Comparison of ENCODE assay signal across 8 mouse cellular contexts in the genomic region with DNA sequence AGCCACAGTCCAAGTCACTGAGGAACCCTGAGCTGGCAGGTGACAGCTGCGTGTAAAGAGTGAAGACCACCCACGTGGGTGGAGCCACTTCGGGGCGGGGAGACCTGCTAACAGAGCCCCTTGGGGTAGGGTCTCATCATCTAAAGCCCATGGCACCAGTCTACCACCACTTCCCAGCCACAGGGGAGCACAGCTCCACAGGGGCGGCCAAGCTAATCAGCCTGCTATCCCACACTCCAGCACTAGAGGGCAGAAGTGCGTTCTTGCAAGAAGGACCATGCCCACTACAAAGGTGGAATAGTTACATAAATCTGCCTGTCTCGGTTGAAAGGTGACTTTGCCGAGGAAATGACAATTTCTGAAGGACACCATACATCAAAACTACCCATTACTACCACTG. TPM values are rescaled to one million over a fixed set of nuclear protein-coding genes. Genes with fewer than 3 reads are reported as not detected.
A peak's percentile ranks its signal among the peaks of the same experiment; 100 is the strongest.
DNase-seq lines count a peak whose midpoint lies in the region; ATAC-seq and TF ChIP-seq lines count a peak whose summit lies in the region.

No protein-coding gene starts in this region.

- no peak for ATAC-seq in kidney, embryonic 15.5 days (replicated peaks; ENCODE audit: low FRiP score)

- TF ChIP-seq CTCF in testis, adult 2 months (IDR thresholded peaks at IDR 0.05; ENCODE audit: control insufficient read depth, insufficient read depth, insufficient replicate concordance, low read depth, low read length), result peak; percentile 78; the same call in 1 of the 2 replicates

- H3K9me3 ChIP-seq in kidney, embryonic 15.5 days (replicated peaks), result no peaks in the 10 kb centered on the region

- H3K4me2 ChIP-seq in kidney, embryonic 15.5 days, result no peak overlapping the region

- WGBS in kidney, embryonic 15.5 days, result 64% methylated on average over 8 of the region's 8 CpGs

- no peak overlapping the region for H3K27ac ChIP-seq in kidney, embryonic 15.5 days
- no peak overlapping the region for H3K27ac ChIP-seq in testis, adult 2 months (ENCODE audit: control insufficient read depth, insufficient read depth, low read depth, low read length)

- H3K27me3 ChIP-seq in kidney, embryonic 15.5 days, result no peaks in the 10 kb centered on the region
- H3K27me3 ChIP-seq in testis, adult 2 months (ENCODE audit: control insufficient read depth, insufficient read depth, low read length), result no peaks in the 10 kb centered on the region

- no peak for TF ChIP-seq POLR2A in testis, adult 2 months (IDR thresholded peaks at IDR 0.05; ENCODE audit: control insufficient read depth, low read depth, low read length)

- peak; percentile 80 for DNase-seq in kidney, adult 11 months
- DNase-seq in adrenal gland, adult 18-20 months (ENCODE audit: low spot score in 2 of 2), result peak; percentile 70 to 76
- DNase-seq in embryo, embryonic 10.5 days (ENCODE audit: low spot score), result peak; percentile 85
- peak; percentile 79 to 88 for DNase-seq in heart, postnatal 36 days
- DNase-seq in left cerebral cortex, postnatal 10 days (ENCODE audit: extremely low spot score in 1 of 2, low spot score in 2 of 2), result peak; percentile 56 to 83
- DNase-seq in naive thymus-derived CD4-positive, alpha-beta T cell, adult 2 months (ENCODE audit: low read depth), result peak; percentile 90

- H3K9ac ChIP-seq in kidney, embryonic 15.5 days, result no peak overlapping the region

- peaks cover 23% of the 10 kb centered on the region for H3K4me1 ChIP-seq in kidney, embryonic 15.5 days
- H3K4me1 ChIP-seq in testis, adult 2 months (ENCODE audit: control insufficient read depth, insufficient read depth, low read length), result peaks cover 8% of the 10 kb centered on the region

- H3K36me3 ChIP-seq in kidney, embryonic 15.5 days, result peaks cover 75% of the 10 kb centered on the region
- H3K36me3 ChIP-seq in testis, adult 2 months (ENCODE audit: control insufficient read depth, insufficient read depth, low read length), result no peaks in the 10 kb centered on the region; the same call in none of the 2 replicates

- H3K4me3 ChIP-seq in kidney, embryonic 15.5 days (replicated peaks), result no peak overlapping the region
- H3K4me3 ChIP-seq in testis, adult 2 months (ENCODE audit: control insufficient read depth, low read depth, low read length), result no peak overlapping the region

- intact Hi-C loops in heart, postnatal 36 days (cut with DNase I), result no loop called here
- intact Hi-C loops in left cerebral cortex, postnatal 10 days (cut with DNase I), result no loop called here

RNA-seq across cellular contexts. Expression of gene E130309D02Rik, which starts 3.3 kb away (rescaled TPM):
- polyA plus RNA-seq in kidney, embryonic 15.5 days (2015; fragmentation: Nextera tagmentation; extraction: Ambion mirVana), result 39.9 and 43.6 TPM in 2 replicates
- total RNA-seq in adrenal gland, adult 18-20 months (2021), result 10 to 100 TPM; 22.9 to 34.2 TPM
- 10 to 100 TPM; 15.4 to 15.8 TPM for total RNA-seq in heart, postnatal 36 days (2021)
- total RNA-seq in left cerebral cortex, postnatal 10 days (2021), result 10 to 100 TPM; 20.0 to 22.1 TPM
- polyA plus RNA-seq in testis, adult 2 months (2012; rRNA removed), result 19.6 and 21.2 TPM in 2 replicates

RNA-seq across cellular contexts. Expression of gene Zdhhc4, which starts 17.2 kb away (rescaled TPM):
- 74.3 and 76.4 TPM in 2 replicates for polyA plus RNA-seq in kidney, embryonic 15.5 days (2015; fragmentation: Nextera tagmentation; extraction: Ambion mirVana)
- 10 to 100 TPM; 60.7 to 68.5 TPM for total RNA-seq in adrenal gland, adult 18-20 months (2021)
- total RNA-seq in heart, postnatal 36 days (2021), result 10 to 100 TPM; 24.0 to 29.4 TPM
- 10 to 100 TPM; 42.5 to 42.8 TPM for total RNA-seq in left cerebral cortex, postnatal 10 days (2021)
- polyA plus RNA-seq in testis, adult 2 months (2012; rRNA removed), result 390 and 402 TPM in 2 replicates

RNA-seq across cellular contexts. Expression of gene Zfp853, which starts 18.5 kb away (rescaled TPM):
- polyA plus RNA-seq in kidney, embryonic 15.5 days (2015; fragmentation: Nextera tagmentation; extraction: Ambion mirVana), result 0.08 TPM in 2 replicates
- under 1 TPM; 0.17 to 0.38 TPM for total RNA-seq in adrenal gland, adult 18-20 months (2021)
- under 1 TPM; 0.08 to 0.19 TPM for total RNA-seq in heart, postnatal 36 days (2021)
- total RNA-seq in left cerebral cortex, postnatal 10 days (2021), result 10 to 100 TPM; 11.3 to 12.5 TPM
- polyA plus RNA-seq in testis, adult 2 months (2012; rRNA removed), result 0.13 TPM in 1 of 2 replicates, not detected in the other

RNA-seq across cellular contexts. Expression of gene Zfp316, which starts 42.1 kb away (rescaled TPM):
- polyA plus RNA-seq in kidney, embryonic 15.5 days (2015; fragmentation: Nextera tagmentation; extraction: Ambion mirVana), result 3.2 and 3.3 TPM in 2 replicates
- total RNA-seq in adrenal gland, adult 18-20 months (2021), result 1 to 10 TPM; 6.1 to 7.7 TPM
- 1 to 10 TPM; 5.1 to 6.0 TPM for total RNA-seq in heart, postnatal 36 days (2021)
- total RNA-seq in left cerebral cortex, postnatal 10 days (2021), result 10 to 100 TPM; 22.6 to 23.6 TPM
- 2.0 and 2.2 TPM in 2 replicates for polyA plus RNA-seq in testis, adult 2 months (2012; rRNA removed)

RNA-seq across cellular contexts. Expression of gene Grid2ip, which starts 45.3 kb away (rescaled TPM):
- polyA plus RNA-seq in kidney, embryonic 15.5 days (2015; fragmentation: Nextera tagmentation; extraction: Ambion mirVana), result 0.14 TPM in 1 of 2 replicates, not detected in the other
- under 1 TPM; 0.26 to 0.36 TPM for total RNA-seq in adrenal gland, adult 18-20 months (2021)
- not detected for total RNA-seq in heart, postnatal 36 days (2021)
- total RNA-seq in left cerebral cortex, postnatal 10 days (2021), result 1 to 10 TPM; 2.0 TPM
- 0.05 TPM in 2 replicates for polyA plus RNA-seq in testis, adult 2 months (2012; rRNA removed)

Comparison
In these comparisons a context has a peak if more than half of its experiments do, and no peak if none do; other contexts are left out.
1. RNA of gene Zfp853, which starts 18.5 kb away (total RNA-seq): 11.3 to 12.5 TPM in left cerebral cortex, postnatal 10 days; 0.17 to 0.38 TPM in adrenal gland, adult 18-20 months and 0.08 to 0.19 TPM in heart, postnatal 36 days; every median in the first group is over 4 times any median in the second.
2. Peak in every context shown above with its lines, with median percentiles within 50 percentile points of each other: DNase-seq.